Mouse (Mus musculus): ENCODE results near the gene Elmo1.

Elmo1 gene

GRCm38 (mm10) chr13:20094916-20095700 lies 4.7 kb downstream of the Elmo1 start:
- DNase-seq (ENCODE audit: extremely low spot score, low read depth, low spot score) = no peak

- no peak for DNase-seq (ENCODE audit: extremely low spot score, low read depth, low spot score)
Measured at GRCm38 (mm10) chr13:20097006-20097617, 6.7 kb downstream of the Elmo1 start.

GRCm38 (mm10) chr13:20097934-20098593 lies 7.7 kb downstream of the Elmo1 start:
- DNase-seq (ENCODE audit: extremely low spot score, low read depth, low spot score) = no peak

- no peak for DNase-seq (ENCODE audit: extremely low spot score, low read depth, low spot score)
Measured at GRCm38 (mm10) chr13:20098594-20098965, 8.2 kb downstream of the Elmo1 start.

GRCm38 (mm10) chr13:20099546-20099945 lies 9.2 kb downstream of the Elmo1 start:
- DNase-seq (ENCODE audit: extremely low spot score, low read depth, low spot score) = no peak

GRCm38 (mm10) chr13:20100357-20100756 lies 10.0 kb downstream of the Elmo1 start:
- DNase-seq (ENCODE audit: extremely low spot score, low read depth, low spot score) = no peak

GRCm38 (mm10) chr13:20101691-20102090 lies 11.3 kb downstream of the Elmo1 start:
- DNase-seq (ENCODE audit: extremely low spot score, low read depth, low spot score) = no peak

GRCm38 (mm10) chr13:20104791-20105190 lies 14.4 kb downstream of the Elmo1 start:
- DNase-seq (ENCODE audit: extremely low spot score, low read depth, low spot score) = no peak

GRCm38 (mm10) chr13:20105996-20106395 lies 15.6 kb downstream of the Elmo1 start:
- DNase-seq (ENCODE audit: extremely low spot score, low read depth, low spot score) = no peak

- DNase-seq (ENCODE audit: extremely low spot score, low read depth, low spot score) = no peak
Measured at GRCm38 (mm10) chr13:20107953-20108498, 17.6 kb downstream of the Elmo1 start.

GRCm38 (mm10) chr13:20108956-20109355 lies 18.6 kb downstream of the Elmo1 start:
- DNase-seq (ENCODE audit: extremely low spot score, low read depth, low spot score) = no peak

GRCm38 (mm10) chr13:20109446-20109845 lies 19.1 kb downstream of the Elmo1 start:
- no peak for DNase-seq (ENCODE audit: extremely low spot score, low read depth, low spot score)

GRCm38 (mm10) chr13:20109987-20110680 lies 19.7 kb downstream of the Elmo1 start:
- no peak for DNase-seq (ENCODE audit: extremely low spot score, low read depth, low spot score)

GRCm38 (mm10) chr13:20111256-20111800 lies 20.9 kb downstream of the Elmo1 start:
- no peak for DNase-seq (ENCODE audit: extremely low spot score, low read depth, low spot score)

- DNase-seq (ENCODE audit: extremely low spot score, low read depth, low spot score) = no peak
Measured at GRCm38 (mm10) chr13:20115131-20115907, 24.9 kb downstream of the Elmo1 start.

- DNase-seq (ENCODE audit: extremely low spot score, low read depth, low spot score) = no peak
Measured at GRCm38 (mm10) chr13:20116019-20116418, 25.6 kb downstream of the Elmo1 start.

- no peak for DNase-seq (ENCODE audit: extremely low spot score, low read depth, low spot score)
Measured at GRCm38 (mm10) chr13:20116868-20117510, 26.6 kb downstream of the Elmo1 start.

GRCm38 (mm10) chr13:20117691-20118090 lies 27.3 kb downstream of the Elmo1 start:
- DNase-seq (ENCODE audit: extremely low spot score, low read depth, low spot score) = no peak

GRCm38 (mm10) chr13:20118909-20119308 lies 28.5 kb downstream of the Elmo1 start:
- no peak for DNase-seq (ENCODE audit: extremely low spot score, low read depth, low spot score)

GRCm38 (mm10) chr13:20120723-20121122 lies 30.3 kb downstream of the Elmo1 start:
- no peak for DNase-seq (ENCODE audit: extremely low spot score, low read depth, low spot score)

Measured in hindlimb bud, embryonic 11.5 days (tissue).